Mouse (Mus musculus) CH12.LX (cell line): ENCODE data around the gene Smarcal1.

Source experiments
- CHD2 ChIP-seq: IDR thresholded peaks from 2 replicates; pipeline ENCODE4 v1.6.1; 2011; ENCODE audit warnings: low read length, improper control_type of control experiment
- CTCF ChIP-seq, 2 experiments: IDR thresholded peaks in 1 of 2; conservative IDR thresholded peaks in 1 of 2; 2 replicates each; pipeline ENCODE4 v1.5.1; 2011 to 2012; ENCODE audit warnings: low read depth in 2 of 2, low read length in 2 of 2, improper control_type of control experiment in 1 of 2, inconsistent platforms in 1 of 2, mild to moderate bottlenecking in 1 of 2, moderate library complexity in 1 of 2
- JUN ChIP-seq: IDR thresholded peaks from 2 replicates; pipeline ENCODE4 v1.6.1; 2011; ENCODE audit warnings: low read depth, mild to moderate bottlenecking, low read length, improper control_type of control experiment, moderate library complexity; ENCODE audit not compliant: insufficient read depth
- MEF2A ChIP-seq: IDR thresholded peaks from 2 replicates; pipeline ENCODE4 v1.6.1; 2014; ENCODE audit warnings: low read depth, mild to moderate bottlenecking, inconsistent platforms, low read length, improper control_type of control experiment, borderline replicate concordance
- POLR2A ChIP-seq: IDR thresholded peaks from 2 replicates; pipeline ENCODE4 v1.6.1; 2011; ENCODE audit warnings: low read depth, mild to moderate bottlenecking, improper control_type of control experiment, low read length
- POLR2AphosphoS2 ChIP-seq: IDR thresholded peaks from 2 replicates; pipeline ENCODE4 v1.6.1; 2011; ENCODE audit warnings: low read depth, low read length, improper control_type of control experiment
- SIN3A ChIP-seq: IDR thresholded peaks from 2 replicates; pipeline ENCODE4 v1.6.1; 2012; ENCODE audit warnings: low read length, improper control_type of control experiment, inconsistent platforms
- SMC3 ChIP-seq: IDR thresholded peaks from 2 replicates; pipeline ENCODE4 v1.6.1; 2011; ENCODE audit warnings: low read depth, low read length, improper control_type of control experiment
- UBTF ChIP-seq: IDR thresholded peaks from 2 replicates; pipeline ENCODE4 v1.6.1; 2012; ENCODE audit warnings: low read depth, mild to moderate bottlenecking, inconsistent platforms, low read length, improper control_type of control experiment, moderate library complexity
- USF2 ChIP-seq: conservative IDR thresholded peaks from 2 replicates; pipeline ENCODE4 v1.6.1; 2011; ENCODE audit warnings: low read depth, low read length, improper control_type of control experiment
- ZC3H11A ChIP-seq: IDR thresholded peaks from 2 replicates; pipeline ENCODE4 v1.6.1; 2012; ENCODE audit warnings: low read depth, mild to moderate bottlenecking, inconsistent platforms, low read length, improper control_type of control experiment
- ZNF384 ChIP-seq: IDR thresholded peaks from 2 replicates; pipeline ENCODE4 v1.6.1; 2012; ENCODE audit warnings: low read depth, low read length, improper control_type of control experiment, inconsistent platforms

- no peak for TF ChIP-seq SMC3
- peak in 1 of 2 experiments; percentile 20; a peak in 1 of 4 replicates for TF ChIP-seq CTCF (conservative IDR thresholded peaks at IDR 0.05 in 1 of 2, IDR thresholded peaks at IDR 0.05 in 1 of 2; ENCODE audit: low read depth in 2 of 2, low read length in 2 of 2)
- no peak for TF ChIP-seq POLR2A
- no peak for TF ChIP-seq CHD2
- no peak for TF ChIP-seq MEF2A
- no peak for TF ChIP-seq UBTF
- TF ChIP-seq ZC3H11A: no peak
- TF ChIP-seq SIN3A: no peak
- no peak for TF ChIP-seq POLR2AphosphoS2
- no peak for TF ChIP-seq ZNF384
- no peak for TF ChIP-seq JUN
- no peak for TF ChIP-seq USF2
Observed at GRCm38 (mm10) chr1:72609887-72610877, 27.1 kb downstream of the Smarcal1 start.
